Mouse (Mus musculus) hindbrain, embryonic 10.5 days (tissue): ENCODE results near the gene Adgrg7. TPM values are rescaled to one million over a fixed set of nuclear protein-coding genes. Genes with fewer than 3 reads are reported as not detected.

Experiments used
- DNase-seq: peaks from one replicate; pipeline ENCODE4 v3.0.0-alpha.2; 2017; ENCODE audit warnings: low spot score
- H3K27ac ChIP-seq: fragments of 300-500 bp; sonication (generic); 2 replicates; pipeline ENCODE4 v1.5.1; 2016; ENCODE audit warnings: mild to moderate bottlenecking, moderate library complexity
- H3K27me3 ChIP-seq: fragments of 300-500 bp; sonication (generic); 2 replicates; pipeline ENCODE4 v1.6.1; 2016; ENCODE audit warnings: mild to moderate bottlenecking; ENCODE audit not compliant: poor library complexity, insufficient read depth, severe bottlenecking
- H3K36me3 ChIP-seq: fragments of 300-500 bp; sonication (generic); 2 replicates; pipeline ENCODE4 v1.6.1; 2016; ENCODE audit warnings: mild to moderate bottlenecking, moderate library complexity
- H3K4me1 ChIP-seq: fragments of 300-500 bp; sonication (generic); replicated peaks from 2 replicates; pipeline ENCODE4 v1.6.1; 2016; ENCODE audit warnings: mild to moderate bottlenecking
- H3K4me3 ChIP-seq: fragments of 300-500 bp; sonication (generic); 2 replicates; pipeline ENCODE4 v1.5.1; 2016; ENCODE audit warnings: mild to moderate bottlenecking, moderate library complexity
- H3K9me3 ChIP-seq: fragments of 300-500 bp; sonication (generic); 2 replicates; pipeline ENCODE4 v1.6.1; 2016; ENCODE audit warnings: mild to moderate bottlenecking, moderate library complexity
- WGBS: fragments of 180-500 bp; shearing (Covaris S2); methylation state at CpG from one replicate; pipeline ENCODE4 v1.1.7; 2016; 5-methylcytosine and 5-hydroxymethylcytosine counted together
- polyA plus RNA-seq: library from polyadenylated mRNA; unstranded; fragments of >200 nt; fragmentation: Nextera tagmentation; extraction: Ambion mirVana; gene quantifications from 2 replicates; pipeline ENCODE4 v1.2.1, GENCODE M21; 2016

Gene Adgrg7
- polyA plus RNA-seq, 1 experiment from 2014 or later, result not detected

- Histone ChIP-seq H3K4me1 (no peaks in the 10 kb centered on the region), H3K27ac (no peak overlapping the region), H3K9me3 (no peaks in the 10 kb centered on the region), H3K4me3 (no peak overlapping the region), H3K36me3 (peaks cover 95% of the 10 kb centered on the region), H3K27me3 (no peaks in the 10 kb centered on the region)
- WGBS, result 96% methylated on average over 7 of the region's 7 CpGs
- DNase-seq, result no peak
Measured at GRCm38 (mm10) chr16:56690715-56691114, 104.9 kb downstream of the Adgrg7 start.

GRCm38 (mm10) chr16:56686747-56687146 lies 108.9 kb downstream of the Adgrg7 start:
- peaks cover 80% of the 10 kb centered on the region for H3K36me3 ChIP-seq
- 94% methylated on average over 5 of the region's 5 CpGs for WGBS

GRCm38 (mm10) chr16:56681010-56681645 lies 114.5 kb downstream of the Adgrg7 start:
- H3K4me3 ChIP-seq, result no peak overlapping the region

More at GRCm38 (mm10) chr16:56686747-56687146, 108.9 kb downstream of the Adgrg7 start:
- Histone ChIP-seq H3K27ac (no peak overlapping the region), H3K27me3 (no peaks in the 10 kb centered on the region), H3K9me3 (no peaks in the 10 kb centered on the region), H3K4me1 (no peaks in the 10 kb centered on the region), H3K4me3 (no peak overlapping the region)
- no peak for DNase-seq

GRCm38 (mm10) chr16:56677146-56677545 lies 118.5 kb downstream of the Adgrg7 start:
- DNase-seq, result no peak
- Histone ChIP-seq H3K9me3 (no peaks in the 10 kb centered on the region), H3K27me3 (no peaks in the 10 kb centered on the region), H3K4me1 (no peaks in the 10 kb centered on the region; the same call in 1 of the 2 replicates), H3K4me3 (no peak overlapping the region), H3K27ac (no peak overlapping the region), H3K36me3 (no peaks in the 10 kb centered on the region)
- WGBS, result 78% methylated on average over 4 of the region's 4 CpGs

More at GRCm38 (mm10) chr16:56681010-56681645, 114.5 kb downstream of the Adgrg7 start:
- H3K27me3 ChIP-seq, result no peaks in the 10 kb centered on the region
- no peaks in the 10 kb centered on the region for H3K4me1 ChIP-seq
- H3K36me3 ChIP-seq, result peaks cover 26% of the 10 kb centered on the region
- WGBS, result 82% methylated on average over 8 of the region's 8 CpGs
- no peak for DNase-seq
- H3K9me3 ChIP-seq, result no peaks in the 10 kb centered on the region
- no peak overlapping the region for H3K27ac ChIP-seq

Other genes starting within 250 kb of the Adgrg7 start
- 180 and 183 TPM in 2 replicates for gene Tfg, start 78.4 kb downstream of the Adgrg7 start, polyA plus RNA-seq
- gene Tmem45a, start 90.3 kb upstream of the Adgrg7 start, polyA plus RNA-seq, result 5.4 and 7.9 TPM in 2 replicates
- gene Lnp1, start 132.2 kb upstream of the Adgrg7 start, polyA plus RNA-seq, result not detected in 2 replicates